Mouse (Mus musculus) lung, adult 2 months (tissue): ENCODE measurements at regions not wholly inside any gene's neighbourhood (a gene's known extent, or its start where the extent isn't known, plus 50 kb on each side); places are given as distances from the start of the nearest gene placed in this dataset.

Experiments used
- CTCF ChIP-seq: fragments of 200-500 bp; IDR thresholded peaks from 2 replicates; pipeline ENCODE4 v1.5.1; 2011; ENCODE audit warnings: mild to moderate bottlenecking, low read length, control low read depth; ENCODE audit not compliant: insufficient read depth
- POLR2A ChIP-seq: fragments of 200-500 bp; IDR thresholded peaks from 2 replicates; pipeline ENCODE4 v1.6.1; 2011; ENCODE audit warnings: low read depth, mild to moderate bottlenecking, control low read depth, low read length, borderline replicate concordance; ENCODE audit errors: extremely low read depth

GRCm38 (mm10) chr7:88826498-88826897 lies 396.4 kb downstream of the Rab38 start:
- TF ChIP-seq POLR2A (no peak), CTCF (no peak)
